14 mouse cellular contexts compared by ENCODE assay signal in the genomic region with DNA sequence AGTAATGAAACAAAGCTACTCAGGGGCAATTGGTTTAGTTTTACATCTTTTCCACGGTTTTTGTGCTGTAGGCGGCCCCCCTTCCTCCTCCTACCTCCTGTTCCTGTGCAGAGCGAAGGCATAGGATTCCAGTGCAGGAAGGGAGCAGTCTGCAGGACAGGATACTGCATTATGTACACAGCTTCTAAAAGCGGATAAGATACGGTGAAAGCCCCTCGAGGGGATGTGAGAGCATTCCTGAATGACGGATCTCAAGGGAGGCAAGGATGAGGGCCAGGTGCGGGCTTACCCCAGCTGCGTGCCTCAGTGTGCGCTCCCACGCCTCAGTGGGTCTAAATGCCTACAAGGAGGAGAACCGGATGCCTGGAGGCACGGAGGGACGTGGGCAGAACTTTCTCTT. TPM values are rescaled to one million over a fixed set of nuclear protein-coding genes. Genes with fewer than 3 reads are reported as not detected.
A peak's percentile ranks its signal among the peaks of the same experiment; 100 is the strongest.
DNase-seq lines count a peak whose midpoint lies in the region; ATAC-seq lines count a peak whose summit lies in the region.
"Had no signal": no experiment of that assay in that cellular context is flagged by ENCODE, and none has a peak within 500 bp of the region (broad histone marks: within the 10 kb centered on the region; RNA-seq: fewer than 3 reads in every experiment).

No protein-coding gene starts in this region.

- H3K27ac ChIP-seq in heart, embryonic 13.5 days (replicated peaks): peak overlapping the region; percentile 31; the same call in 1 of the 2 replicates
- no peak overlapping the region for H3K27ac ChIP-seq in lung, embryonic 15.5 days
- no peak overlapping the region for H3K27ac ChIP-seq in embryonic facial prominence, embryonic 12.5 days
- H3K27ac ChIP-seq: forebrain, embryonic 12.5 days; liver, embryonic 14.5 days had no signal

- no peaks in the 10 kb centered on the region for H3K27me3 ChIP-seq in heart, embryonic 13.5 days (replicated peaks)
- H3K27me3 ChIP-seq in lung, embryonic 15.5 days: no peaks in the 10 kb centered on the region
- H3K27me3 ChIP-seq in embryonic facial prominence, embryonic 12.5 days: no peaks in the 10 kb centered on the region
- H3K27me3 ChIP-seq: forebrain, embryonic 12.5 days had no signal

- H3K9me3 ChIP-seq in heart, embryonic 13.5 days: no peaks in the 10 kb centered on the region
- no peaks in the 10 kb centered on the region for H3K9me3 ChIP-seq in lung, embryonic 15.5 days
- no peaks in the 10 kb centered on the region for H3K9me3 ChIP-seq in embryonic facial prominence, embryonic 12.5 days
- H3K9me3 ChIP-seq: forebrain, embryonic 12.5 days had no signal

- no peaks in the 10 kb centered on the region for H3K36me3 ChIP-seq in heart, embryonic 13.5 days
- H3K36me3 ChIP-seq in lung, embryonic 15.5 days: no peaks in the 10 kb centered on the region
- no peaks in the 10 kb centered on the region for H3K36me3 ChIP-seq in embryonic facial prominence, embryonic 12.5 days
- H3K36me3 ChIP-seq: forebrain, embryonic 12.5 days had no signal

- peak overlapping the region; percentile 23 for H3K4me3 ChIP-seq in heart, embryonic 13.5 days
- no peak overlapping the region for H3K4me3 ChIP-seq in lung, embryonic 15.5 days
- H3K4me3 ChIP-seq in embryonic facial prominence, embryonic 12.5 days: no peak overlapping the region
- H3K4me3 ChIP-seq: forebrain, embryonic 12.5 days had no signal

- H3K9ac ChIP-seq in heart, embryonic 13.5 days: no peak overlapping the region
- H3K9ac ChIP-seq in lung, embryonic 15.5 days: no peak overlapping the region
- H3K9ac ChIP-seq in embryonic facial prominence, embryonic 12.5 days: no peak overlapping the region
- H3K9ac ChIP-seq: forebrain, embryonic 12.5 days; liver, embryonic 14.5 days had no signal

- peak overlapping the region; percentile 60 for H3K4me2 ChIP-seq in heart, embryonic 13.5 days
- H3K4me2 ChIP-seq in lung, embryonic 15.5 days: peak overlapping the region; percentile 44
- H3K4me2 ChIP-seq in embryonic facial prominence, embryonic 12.5 days (replicated peaks): peak overlapping the region; percentile 39; the same call in 1 of the 2 replicates
- H3K4me2 ChIP-seq: forebrain, embryonic 12.5 days had no signal

- no peak for ATAC-seq in heart, embryonic 13.5 days (ENCODE audit: extremely low read depth, insufficient number of reproducible peaks, low FRiP score, low TSS enrichment)
- ATAC-seq in lung, embryonic 15.5 days (ENCODE audit: borderline replicate concordance, extremely low read depth, low FRiP score, low TSS enrichment): no peak
- ATAC-seq in embryonic facial prominence, embryonic 12.5 days (ENCODE audit: insufficient number of reproducible peaks, insufficient read depth, low FRiP score, low TSS enrichment): peak; percentile 72
- no peak for ATAC-seq in megakaryocyte, adult 5-6 weeks (ENCODE audit: poor library complexity, severe bottlenecking)

- no peak for DNase-seq in heart, adult 8-10 months (ENCODE audit: low spot score)
- no peak for DNase-seq in lung, postnatal 25 days (ENCODE audit: low spot score)
- peak; percentile 12 for DNase-seq in mesoderm, embryonic 11.5 days (ENCODE audit: low read depth, low spot score)
- no peak for DNase-seq in gastrocnemius, postnatal 10 days
- DNase-seq: adrenal gland, postnatal 14 days; cerebellum, postnatal 10 days; thymus, adult 2 months had no signal

- peaks cover 5% of the 10 kb centered on the region for H3K4me1 ChIP-seq in heart, embryonic 13.5 days
- no peaks in the 10 kb centered on the region for H3K4me1 ChIP-seq in lung, embryonic 15.5 days
- no peaks in the 10 kb centered on the region for H3K4me1 ChIP-seq in embryonic facial prominence, embryonic 12.5 days

- WGBS in heart, embryonic 13.5 days: 25% methylated on average over 14 of the region's 14 CpGs
- 10% methylated on average over 14 of the region's 14 CpGs for WGBS in lung, embryonic 15.5 days
- 14% methylated on average over 14 of the region's 14 CpGs for WGBS in embryonic facial prominence, embryonic 12.5 days

RNA-seq across cellular contexts. Expression of a gene that starts 53.1 kb away (rescaled TPM):
- polyA plus RNA-seq in heart, embryonic 13.5 days (2015; fragmentation: Nextera tagmentation; extraction: Ambion mirVana): 0.24 and 1.0 TPM in 2 replicates
- total RNA-seq in heart, adult 8-10 months (2022): not detected
- polyA plus RNA-seq in lung, embryonic 15.5 days (2015; fragmentation: Nextera tagmentation; extraction: Ambion mirVana): 7.9 TPM in 2 replicates
- 1.0 and 1.1 TPM in 2 replicates for polyA plus RNA-seq in embryonic facial prominence, embryonic 12.5 days (2016; fragmentation: Nextera tagmentation; extraction: Ambion mirVana)
- not detected for total RNA-seq in gastrocnemius, postnatal 10 days (2021)
- total RNA-seq in megakaryocyte, adult 5-6 weeks (2015): not detected in 2 replicates
- total RNA-seq in megakaryocyte, adult 5-6 weeks (2017): not detected in 2 replicates
- total RNA-seq: adrenal gland, postnatal 14 days; granulocyte monocyte progenitor cell, adult 5-6 weeks had no signal
